ENCODE assay signal across 15 mouse cellular contexts in genomic region chr6:97789700-97790099, GRCm38 (mm10).
"Had no signal": no experiment of that assay in that cellular context is flagged by ENCODE, and none has a peak within 500 bp of the region (broad histone marks: within the 10 kb centered on the region; RNA-seq: fewer than 3 reads in every experiment).

No protein-coding gene starts in this region.

- H3K9me3 ChIP-seq: liver, embryonic 12.5 days; midbrain, embryonic 10.5 days; midbrain, embryonic 13.5 days; neural tube, embryonic 13.5 days had no signal

- DNase-seq: lung, adult 18-20 months; lung, embryonic 14.5 days; lung, postnatal 10 days; lung, postnatal 4 days; spleen, adult 18-20 months; thymus, adult 18-20 months; thymus, postnatal 14 days; thymus, postnatal 36 days had no signal

- ATAC-seq: liver, embryonic 12.5 days; midbrain, embryonic 13.5 days; midbrain, embryonic 16.5 days had no signal

- H3K36me3 ChIP-seq: liver, embryonic 12.5 days; midbrain, embryonic 10.5 days; midbrain, embryonic 13.5 days; neural tube, embryonic 13.5 days had no signal

- H3K4me1 ChIP-seq: liver, embryonic 12.5 days; midbrain, embryonic 10.5 days; midbrain, embryonic 13.5 days; neural tube, embryonic 13.5 days had no signal

- H3K4me3 ChIP-seq: liver, embryonic 12.5 days; midbrain, embryonic 10.5 days; midbrain, embryonic 13.5 days; myocyte; neural tube, embryonic 13.5 days had no signal

- H3K27ac ChIP-seq: liver, embryonic 12.5 days; liver, embryonic 14.5 days; midbrain, embryonic 10.5 days; midbrain, embryonic 13.5 days; neural tube, embryonic 13.5 days had no signal

- H3K27me3 ChIP-seq: liver, embryonic 12.5 days; midbrain, embryonic 13.5 days had no signal

- H3K4me2 ChIP-seq: liver, embryonic 12.5 days; lung, embryonic 14.5 days; midbrain, embryonic 13.5 days; neural tube, embryonic 13.5 days had no signal

- H3K9ac ChIP-seq: liver, embryonic 12.5 days; liver, embryonic 14.5 days; lung, embryonic 14.5 days; midbrain, embryonic 13.5 days; neural tube, embryonic 13.5 days had no signal
